Mouse (Mus musculus) intestine, embryonic 16.5 days (tissue): Measurements from ENCODE around the gene Tmem203. TPM values are rescaled to one million over a fixed set of nuclear protein-coding genes. Genes with fewer than 3 reads are reported as not detected.

Experiments used
- ATAC-seq: fragments of 200-750 bp; cut with Nextera tagmentation; 2 replicates; pipeline ENCODE4 v1.8.0; 2017; ENCODE audit warnings: moderate TSS enrichment, moderate library complexity
- H3K27ac ChIP-seq: fragments of 300-500 bp; sonication (generic); 2 replicates; pipeline ENCODE4 v1.5.1; 2014; ENCODE audit warnings: mild to moderate bottlenecking, low read length
- H3K27me3 ChIP-seq: fragments of 300-500 bp; sonication (generic); replicated peaks from 2 replicates; pipeline ENCODE4 v1.6.1; 2014; ENCODE audit warnings: low read length, control low read depth, mixed read lengths; ENCODE audit not compliant: control insufficient read depth, insufficient read depth
- H3K36me3 ChIP-seq: fragments of 300-500 bp; sonication (generic); 2 replicates; pipeline ENCODE4 v1.6.1; 2014; ENCODE audit warnings: low read length, control low read depth; ENCODE audit not compliant: control insufficient read depth, insufficient read depth
- H3K4me1 ChIP-seq: fragments of 300-500 bp; sonication (generic); 2 replicates; pipeline ENCODE4 v1.6.1; 2014; ENCODE audit warnings: low read length, control low read depth, mixed read lengths; ENCODE audit not compliant: control insufficient read depth, insufficient read depth
- H3K4me2 ChIP-seq: fragments of 300-500 bp; sonication (generic); 2 replicates; pipeline ENCODE4 v1.6.1; 2014; ENCODE audit warnings: low read depth, low read length, control low read depth
- H3K4me3 ChIP-seq: fragments of 300-500 bp; sonication (generic); 2 replicates; pipeline ENCODE4 v1.5.1; 2014; ENCODE audit warnings: mild to moderate bottlenecking, low read length
- H3K9ac ChIP-seq: fragments of 300-500 bp; sonication (generic); 2 replicates; pipeline ENCODE4 v1.6.1; 2014; ENCODE audit warnings: low read depth, low read length
- H3K9me3 ChIP-seq: fragments of 300-500 bp; sonication (generic); 2 replicates; pipeline ENCODE4 v1.6.1; 2016; ENCODE audit warnings: low read length, control low read depth; ENCODE audit not compliant: control insufficient read depth
- WGBS: fragments of 180-500 bp; shearing (Covaris S2); extraction: QIAGEN DNeasy Blood & Tissue Kit; methylation state at CpG from one replicate; pipeline ENCODE4 v1.1.7; 2014; 5-methylcytosine and 5-hydroxymethylcytosine counted together
- polyA plus RNA-seq: library from polyadenylated mRNA; unstranded; fragments of >200 nt; fragmentation: Nextera tagmentation; extraction: Ambion mirVana; gene quantifications from 2 replicates; pipeline ENCODE4 v1.2.1, GENCODE M21; 2015

Tmem203 gene
- polyA plus RNA-seq, 1 experiment from 2014 or later, result 23.1 TPM

- no peaks in the 10 kb centered on the region for H3K4me1 ChIP-seq
- H3K36me3 ChIP-seq, result peaks cover 22% of the 10 kb centered on the region
- no peaks in the 10 kb centered on the region for H3K27me3 ChIP-seq
- WGBS, result 60% methylated on average over 13 of the region's 13 CpGs
- H3K9ac ChIP-seq, result no peak overlapping the region
- H3K4me2 ChIP-seq, result no peak overlapping the region
- H3K27ac ChIP-seq, result no peak overlapping the region
- no peaks in the 10 kb centered on the region for H3K9me3 ChIP-seq
- H3K4me3 ChIP-seq, result no peak overlapping the region
- ATAC-seq, result no peak
Measured at GRCm38 (mm10) chr2:25278928-25279882, 24.0 kb downstream of the Tmem203 start.

DNA sequence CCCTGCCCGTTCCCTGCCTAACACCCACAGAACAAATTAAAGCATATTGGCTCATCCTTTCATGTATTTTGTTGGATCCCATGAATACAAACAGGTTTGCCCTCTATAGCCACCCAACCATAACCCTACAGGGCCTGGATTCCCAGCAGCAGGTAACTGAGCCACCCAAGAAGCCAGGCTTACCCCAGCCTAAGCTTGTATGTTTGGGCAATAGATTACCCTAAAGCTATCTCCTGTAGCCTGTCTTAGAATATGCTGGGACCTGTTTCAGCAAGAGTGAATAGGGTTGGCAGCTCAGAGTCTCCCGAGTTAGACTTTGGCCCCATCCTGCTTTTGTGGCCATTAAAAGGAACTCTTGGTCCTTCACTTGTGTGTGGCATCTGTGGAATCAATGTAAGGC lies 30.3 kb downstream of the Tmem203 start:
- Histone ChIP-seq H3K36me3 (peaks cover 7% of the 10 kb centered on the region), H3K4me2 (no peak overlapping the region), H3K27ac (peak overlapping the region; percentile 80), H3K4me1 (peaks cover 21% of the 10 kb centered on the region), H3K9me3 (no peaks in the 10 kb centered on the region), H3K9ac (no peak overlapping the region), H3K4me3 (no peak overlapping the region), H3K27me3 (peaks cover 22% of the 10 kb centered on the region)
- 73% methylated on average over 2 of the region's 2 CpGs for WGBS
- 0 out of 2 replicates have a peak, but pooled peaks have one; percentile 6 for ATAC-seq

DNA sequence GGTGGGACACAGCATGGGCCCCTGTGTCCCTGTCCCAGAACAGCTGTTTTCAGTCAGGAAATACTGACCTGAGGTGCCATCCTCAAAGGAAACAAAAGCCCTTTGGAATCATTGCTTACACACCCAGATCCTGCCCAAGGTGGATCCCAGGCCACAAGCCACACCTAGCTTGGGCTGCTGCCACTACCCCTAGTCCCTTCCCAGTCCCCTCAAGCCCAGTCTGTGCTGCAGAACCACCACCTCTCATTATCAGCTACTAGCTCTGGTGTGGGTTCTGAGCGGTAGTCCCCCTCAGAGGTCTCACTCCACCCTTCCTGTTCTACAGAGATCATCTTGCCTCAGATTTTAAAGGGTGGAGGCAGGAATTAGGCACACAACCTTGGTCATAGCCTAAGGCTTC lies 31.1 kb downstream of the Tmem203 start:
- Histone ChIP-seq H3K9me3 (no peaks in the 10 kb centered on the region), H3K36me3 (peaks cover 7% of the 10 kb centered on the region), H3K4me2 (no peak overlapping the region; the same call in 1 of the 2 replicates), H3K4me1 (peaks cover 21% of the 10 kb centered on the region), H3K9ac (peak overlapping the region; percentile 17; the same call in 1 of the 2 replicates), H3K4me3 (no peak overlapping the region), H3K27me3 (peaks cover 30% of the 10 kb centered on the region), H3K27ac (peak overlapping the region; percentile 80)
- WGBS, result 37% methylated on average over 1 of the region's 1 CpGs
- peak; percentile 51 for ATAC-seq

GRCm38 (mm10) chr2:25286837-25287636 lies 31.8 kb downstream of the Tmem203 start:
- H3K36me3 ChIP-seq, result peaks cover 7% of the 10 kb centered on the region
- WGBS, result 45% methylated on average over 7 of the region's 7 CpGs
- ATAC-seq, result peak; percentile 85
- H3K4me2 ChIP-seq, result no peak overlapping the region
- H3K9me3 ChIP-seq, result no peaks in the 10 kb centered on the region
- peaks cover 22% of the 10 kb centered on the region for H3K4me1 ChIP-seq
- H3K27me3 ChIP-seq, result peaks cover 37% of the 10 kb centered on the region
- H3K27ac ChIP-seq, result peak overlapping the region; percentile 80
- H3K4me3 ChIP-seq, result no peak overlapping the region
- no peak overlapping the region for H3K9ac ChIP-seq

DNA sequence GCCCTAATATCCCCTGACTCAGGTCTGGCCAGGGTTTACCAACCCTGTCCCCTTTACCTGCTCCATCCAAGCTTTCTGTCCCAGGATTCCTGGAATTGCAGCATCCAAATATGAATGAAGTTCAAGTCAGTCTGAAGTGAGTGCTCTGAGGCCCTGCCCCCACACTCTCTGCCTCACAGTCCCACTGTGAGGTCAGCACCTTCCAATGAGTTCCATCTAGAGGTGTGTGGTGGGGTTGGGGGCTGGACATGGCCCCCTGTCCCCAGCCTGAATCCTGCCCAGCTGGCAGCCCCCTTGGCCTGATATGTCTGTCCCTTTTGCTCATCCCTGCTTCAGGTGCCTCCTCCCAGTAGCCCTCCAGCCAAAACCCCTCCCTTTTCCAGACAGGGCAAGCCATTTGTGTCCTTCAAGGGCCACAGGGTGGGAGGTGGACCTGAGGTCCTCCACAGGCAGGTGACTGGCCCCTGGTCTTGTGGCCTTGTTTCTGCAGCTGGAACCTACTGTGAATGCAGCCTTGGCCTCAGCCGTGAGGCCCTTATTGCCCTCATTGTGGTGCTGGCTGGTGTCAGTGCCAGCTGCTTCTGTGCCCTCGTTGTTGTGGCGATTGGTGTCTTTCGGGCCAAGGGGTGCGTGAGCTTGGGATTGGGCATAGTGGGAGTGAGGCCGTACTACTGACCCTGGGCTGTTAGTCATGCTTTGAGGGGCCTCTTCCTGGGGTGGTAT lies 32.8 kb downstream of the Tmem203 start, which contains the start of gene Tmem210:
Gene Tmem210 (plus strand): TSS at position 219 of the 723 bp plus-strand sequence.
- no peak for ATAC-seq
- H3K27ac ChIP-seq, result peak within 1 kb of the TSS; percentile 65
- H3K4me2 ChIP-seq, result no peak within 1 kb of the TSS
- no peaks in the 10 kb centered on the region for H3K9me3 ChIP-seq
- H3K27me3 ChIP-seq, result peaks cover 47% of the 10 kb centered on the region
- no peak within 1 kb of the TSS for H3K4me3 ChIP-seq
- 86% methylated on average over 6 of the region's 6 CpGs for WGBS
- H3K36me3 ChIP-seq, result peaks cover 7% of the 10 kb centered on the region
- H3K4me1 ChIP-seq, result peaks cover 29% of the 10 kb centered on the region
- no peak within 1 kb of the TSS for H3K9ac ChIP-seq

DNA sequence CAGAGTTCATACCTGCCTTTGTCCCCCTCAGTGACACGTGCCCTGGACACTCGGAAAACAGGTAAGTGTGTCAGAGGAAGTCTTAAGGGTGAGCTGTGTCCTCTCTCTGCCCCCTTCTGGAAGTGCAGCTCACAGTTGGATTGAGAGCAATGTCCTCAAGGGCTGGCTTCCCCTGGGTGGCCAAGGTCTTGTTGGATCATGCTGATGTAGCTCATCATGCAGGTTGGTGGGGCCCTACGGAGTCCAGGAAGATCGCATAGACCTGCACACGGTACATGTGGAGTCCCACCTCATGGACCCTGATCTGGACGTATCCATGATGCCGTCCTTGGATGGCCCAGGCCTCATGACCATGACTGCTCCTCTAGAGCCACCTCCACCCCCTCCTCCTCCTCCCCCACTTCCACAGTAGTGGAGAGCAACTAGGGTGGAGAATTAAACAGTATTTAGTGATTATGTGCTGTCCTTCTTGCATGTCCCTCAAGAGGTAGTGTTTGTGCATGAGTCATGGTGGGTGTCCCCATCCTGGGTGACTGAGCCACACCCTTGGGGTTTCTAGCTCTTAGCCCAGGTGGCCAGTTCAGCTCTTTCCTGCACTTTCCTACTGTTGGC lies 33.6 kb downstream of the Tmem203 start:
- ATAC-seq, result no peak
- Histone ChIP-seq H3K27me3 (peaks cover 47% of the 10 kb centered on the region), H3K36me3 (peaks cover 7% of the 10 kb centered on the region), H3K9me3 (no peaks in the 10 kb centered on the region), H3K4me1 (peaks cover 29% of the 10 kb centered on the region), H3K9ac (no peak overlapping the region), H3K4me2 (no peak overlapping the region), H3K4me3 (no peak overlapping the region), H3K27ac (no peak overlapping the region)
- WGBS, result 78% methylated on average over 7 of the region's 7 CpGs

GRCm38 (mm10) chr2:25289651-25290050 lies 34.4 kb downstream of the Tmem203 start, which contains the start of gene Lrrc26:
Lrrc26 (plus strand) TSS chr2:25289915.
- H3K4me1 ChIP-seq, result peaks cover 29% of the 10 kb centered on the region
- H3K4me3 ChIP-seq, result peak within 1 kb of the TSS; percentile 24
- peaks cover under 1% of the 10 kb centered on the region; the same call in 1 of the 2 replicates for H3K36me3 ChIP-seq
- WGBS, result 12% methylated on average over 11 of the region's 11 CpGs
- H3K9ac ChIP-seq, result no peak within 1 kb of the TSS
- no peak within 1 kb of the TSS for H3K27ac ChIP-seq
- H3K9me3 ChIP-seq, result no peaks in the 10 kb centered on the region
- peak within 1 kb of the TSS; percentile 11; the same call in 1 of the 2 replicates for H3K4me2 ChIP-seq
- H3K27me3 ChIP-seq, result peaks cover 47% of the 10 kb centered on the region
- ATAC-seq, result no peak

GRCm38 (mm10) chr2:25290101-25290815 lies 35.0 kb downstream of the Tmem203 start:
- no peaks in the 10 kb centered on the region for H3K36me3 ChIP-seq
- H3K9ac ChIP-seq, result no peak overlapping the region
- H3K27me3 ChIP-seq, result peaks cover 50% of the 10 kb centered on the region
- WGBS, result 3% methylated on average over 54 of the region's 54 CpGs
- peak overlapping the region; percentile 11 for H3K4me3 ChIP-seq
- no peak overlapping the region for H3K27ac ChIP-seq
- peak overlapping the region; percentile 11; the same call in 1 of the 2 replicates for H3K4me2 ChIP-seq
- no peaks in the 10 kb centered on the region for H3K9me3 ChIP-seq
- peaks cover 27% of the 10 kb centered on the region for H3K4me1 ChIP-seq
- ATAC-seq, result no peak
